Mouse (Mus musculus): ENCODE measurements around the gene Duox1.
"Not testable (repeated sequence)": the region's sequence is repeated elsewhere in the genome, so short reads cannot be mapped to it uniquely, and the experiment has no call there.

Gene Duox1

GRCm38 (mm10) chr2:122374666-122375331 is 59.3 kb downstream of the Duox1 start:
- no peak for DNase-seq (ENCODE audit: extremely low spot score)

GRCm38 (mm10) chr2:122375391-122375991 is 60.0 kb downstream of the Duox1 start:
- peak; percentile 95 for DNase-seq (ENCODE audit: extremely low spot score)

GRCm38 (mm10) chr2:122376041-122376561 is 60.6 kb downstream of the Duox1 start:
- no peak for DNase-seq (ENCODE audit: extremely low spot score)

- DNase-seq (ENCODE audit: extremely low spot score), result peak; percentile 97
Measured at GRCm38 (mm10) chr2:122377215-122377674, 61.8 kb downstream of the Duox1 start.

- peak; percentile 89 for DNase-seq (ENCODE audit: extremely low spot score)
Measured at GRCm38 (mm10) chr2:122377751-122378246, 62.3 kb downstream of the Duox1 start.

- DNase-seq (ENCODE audit: extremely low spot score), result peak; percentile 64
Measured at GRCm38 (mm10) chr2:122378421-122379291, 63.2 kb downstream of the Duox1 start.

GRCm38 (mm10) chr2:122379292-122379650 is 63.8 kb downstream of the Duox1 start:
- no peak for DNase-seq (ENCODE audit: extremely low spot score)

- DNase-seq (ENCODE audit: extremely low spot score), result peak; percentile 73
Measured at GRCm38 (mm10) chr2:122380768-122381311, 65.4 kb downstream of the Duox1 start.

- DNase-seq (ENCODE audit: extremely low spot score), result no peak
Measured at GRCm38 (mm10) chr2:122381329-122382103, 66.0 kb downstream of the Duox1 start.

- DNase-seq (ENCODE audit: extremely low spot score), result no peak
Measured at GRCm38 (mm10) chr2:122382121-122382520, 66.6 kb downstream of the Duox1 start.

GRCm38 (mm10) chr2:122385095-122385494 is 69.6 kb downstream of the Duox1 start:
- DNase-seq (ENCODE audit: extremely low spot score), result no peak

GRCm38 (mm10) chr2:122387135-122387534 is 71.7 kb downstream of the Duox1 start:
- DNase-seq (ENCODE audit: extremely low spot score), result not testable (repeated sequence)

GRCm38 (mm10) chr2:122396150-122396549 is 80.7 kb downstream of the Duox1 start:
- no peak for DNase-seq (ENCODE audit: extremely low spot score)

Data from embryo, embryonic 9.5 days (tissue).